Comparison of ENCODE assay signal across 14 mouse cellular contexts in genomic region chr7:110097106-110097793, GRCm38 (mm10). TPM values are rescaled to one million over a fixed set of nuclear protein-coding genes. Genes with fewer than 3 reads are reported as not detected.
A peak's percentile ranks its signal among the peaks of the same experiment; 100 is the strongest.
DNase-seq lines count a peak whose midpoint lies in the region; ATAC-seq and TF ChIP-seq lines count a peak whose summit lies in the region.
"Had no signal": no experiment of that assay in that cellular context is flagged by ENCODE, and none has a peak within 500 bp of the region (broad histone marks: within the 10 kb centered on the region; RNA-seq: fewer than 3 reads in every experiment).

No protein-coding gene starts in this region.

- no peaks in the 10 kb centered on the region for H3K9me3 ChIP-seq in lung, postnatal 0 days (ENCODE audit: low read length)
- H3K9me3 ChIP-seq in liver, embryonic 11.5 days (ENCODE audit: control insufficient read depth, low read length): no peaks in the 10 kb centered on the region
- H3K9me3 ChIP-seq in stomach, postnatal 0 days (ENCODE audit: control insufficient read depth, low read length): no peaks in the 10 kb centered on the region
- H3K9me3 ChIP-seq in forebrain, embryonic 10.5 days: no peaks in the 10 kb centered on the region; the same call in 1 of the 2 replicates
- H3K9me3 ChIP-seq: midbrain, embryonic 12.5 days; neural tube, embryonic 12.5 days had no signal

- no peak overlapping the region for H3K9ac ChIP-seq in lung, postnatal 0 days (replicated peaks; ENCODE audit: low read depth)
- H3K9ac ChIP-seq in liver, embryonic 11.5 days (ENCODE audit: low read depth, low read length): no peak overlapping the region
- H3K9ac ChIP-seq in stomach, postnatal 0 days (ENCODE audit: low read length): no peak overlapping the region
- H3K9ac ChIP-seq: midbrain, embryonic 12.5 days; neural tube, embryonic 12.5 days had no signal

- peak; percentile 37; the same call in 1 of the 2 replicates for ATAC-seq in lung, postnatal 0 days
- ATAC-seq in liver, embryonic 11.5 days (replicated peaks; ENCODE audit: low FRiP score): peak; percentile 38; the same call in 1 of the 2 replicates
- ATAC-seq in stomach, postnatal 0 days (ENCODE audit: low FRiP score, low TSS enrichment): peak; percentile 53

- peak; percentile 37 for DNase-seq in lung, postnatal 0 days (ENCODE audit: low spot score)
- no peak for DNase-seq in lung, postnatal 10 days
- DNase-seq in kidney, adult 18-20 months: peak; percentile 49
- DNase-seq in liver, embryonic 11.5 days (ENCODE audit: low spot score): no peak
- no peak for DNase-seq in stomach, postnatal 0 days (ENCODE audit: low spot score)
- no peak for DNase-seq in gastrocnemius, postnatal 4 days (ENCODE audit: low spot score in 2 of 2)
- DNase-seq in frontal cortex, postnatal 14 days (ENCODE audit: low spot score in 2 of 2): no peak
- DNase-seq in forebrain, embryonic 10.5 days (ENCODE audit: extremely low spot score, low spot score): no peak
- DNase-seq: left cerebral cortex, postnatal 4 days; right cerebral cortex, adult 18-20 months had no signal

- no peak overlapping the region for H3K4me2 ChIP-seq in lung, postnatal 0 days (replicated peaks; ENCODE audit: low read depth, low read length)
- peak overlapping the region; percentile 22; the same call in 1 of the 2 replicates for H3K4me2 ChIP-seq in liver, embryonic 11.5 days
- no peak overlapping the region for H3K4me2 ChIP-seq in stomach, postnatal 0 days (replicated peaks; ENCODE audit: low read depth)
- H3K4me2 ChIP-seq: midbrain, embryonic 12.5 days; neural tube, embryonic 12.5 days had no signal

- no peaks in the 10 kb centered on the region for H3K27me3 ChIP-seq in lung, postnatal 0 days (replicated peaks; ENCODE audit: insufficient read depth, low read length)
- no peaks in the 10 kb centered on the region for H3K27me3 ChIP-seq in liver, embryonic 11.5 days (replicated peaks; ENCODE audit: control insufficient read depth, insufficient read depth, low read length)
- H3K27me3 ChIP-seq in stomach, postnatal 0 days (ENCODE audit: control insufficient read depth, insufficient read depth, low read length): no peaks in the 10 kb centered on the region
- no peaks in the 10 kb centered on the region for H3K27me3 ChIP-seq in forebrain, embryonic 10.5 days (ENCODE audit: poor library complexity, severe bottlenecking)
- H3K27me3 ChIP-seq: CH12.LX; midbrain, embryonic 12.5 days; neural tube, embryonic 12.5 days had no signal

- H3K4me3 ChIP-seq in lung, postnatal 0 days (ENCODE audit: low read depth, low read length): no peak overlapping the region
- no peak overlapping the region for H3K4me3 ChIP-seq in liver, embryonic 11.5 days (ENCODE audit: low read depth, low read length)
- no peak overlapping the region for H3K4me3 ChIP-seq in stomach, postnatal 0 days (ENCODE audit: low read depth, low read length)
- no peak overlapping the region for H3K4me3 ChIP-seq in forebrain, embryonic 10.5 days
- H3K4me3 ChIP-seq: layer of hippocampus, adult 2 months; midbrain, embryonic 12.5 days; neural tube, embryonic 12.5 days had no signal

- no peaks in the 10 kb centered on the region for H3K4me1 ChIP-seq in lung, postnatal 0 days (ENCODE audit: insufficient read depth, low read depth, low read length)
- H3K4me1 ChIP-seq in liver, embryonic 11.5 days (replicated peaks; ENCODE audit: control insufficient read depth, insufficient read depth, low read length): peaks cover 13% of the 10 kb centered on the region
- no peaks in the 10 kb centered on the region for H3K4me1 ChIP-seq in stomach, postnatal 0 days (replicated peaks; ENCODE audit: control insufficient read depth, insufficient read depth)
- H3K4me1 ChIP-seq in forebrain, embryonic 10.5 days: peaks cover 12% of the 10 kb centered on the region; the same call in 1 of the 2 replicates
- H3K4me1 ChIP-seq: midbrain, embryonic 12.5 days; neural tube, embryonic 12.5 days had no signal

- WGBS in lung, postnatal 0 days: 42% methylated on average over 7 of the region's 7 CpGs
- 58% methylated on average over 7 of the region's 7 CpGs for WGBS in liver, embryonic 11.5 days
- 42% methylated on average over 7 of the region's 7 CpGs for WGBS in stomach, postnatal 0 days
- WGBS in forebrain, embryonic 10.5 days: 79% methylated on average over 7 of the region's 7 CpGs

- peaks cover 15% of the 10 kb centered on the region for H3K36me3 ChIP-seq in lung, postnatal 0 days (ENCODE audit: insufficient read depth, low read length)
- peaks cover 22% of the 10 kb centered on the region for H3K36me3 ChIP-seq in liver, embryonic 11.5 days (ENCODE audit: control insufficient read depth, insufficient read depth, low read length)
- H3K36me3 ChIP-seq in stomach, postnatal 0 days (ENCODE audit: control insufficient read depth, insufficient read depth, low read length): peaks cover 14% of the 10 kb centered on the region; the same call in 1 of the 2 replicates
- H3K36me3 ChIP-seq in forebrain, embryonic 10.5 days (replicated peaks): peaks cover 55% of the 10 kb centered on the region

- no peak for TF ChIP-seq EP300 in lung, postnatal 0 days (IDR thresholded peaks at IDR 0.05)
- TF ChIP-seq EP300 in stomach, postnatal 0 days (optimal IDR thresholded peaks at IDR 0.05): no peak

- TF ChIP-seq CTCF in lung, postnatal 0 days (IDR thresholded peaks at IDR 0.05): no peak
- TF ChIP-seq CTCF in stomach, postnatal 0 days (IDR thresholded peaks at IDR 0.05; ENCODE audit: low read depth): peak; percentile 18; the same call in 1 of the 2 replicates

- peak overlapping the region; percentile 47; the same call in 1 of the 2 replicates for H3K27ac ChIP-seq in lung, postnatal 0 days (ENCODE audit: low read length)
- H3K27ac ChIP-seq in liver, embryonic 11.5 days (ENCODE audit: low read depth, low read length): peak overlapping the region; percentile 48
- H3K27ac ChIP-seq in stomach, postnatal 0 days (replicated peaks): 0 out of 2 replicates have a peak overlapping the region, but pooled peaks have one; percentile 46
- no peak overlapping the region for H3K27ac ChIP-seq in forebrain, embryonic 10.5 days
- H3K27ac ChIP-seq: layer of hippocampus, adult 2 months; midbrain, embryonic 12.5 days; neural tube, embryonic 12.5 days had no signal

RNA-seq across cellular contexts. Expression of gene Wee1, which starts 24.6 kb away (rescaled TPM):
- 7.9 and 8.6 TPM in 2 replicates for polyA plus RNA-seq in lung, postnatal 0 days (2015; fragmentation: Nextera tagmentation; extraction: Ambion mirVana)
- polyA plus RNA-seq in liver, embryonic 11.5 days (2014; fragmentation: Nextera tagmentation; extraction: Ambion mirVana): 26.5 and 28.0 TPM in 2 replicates
- 14.5 and 16.6 TPM in 2 replicates for polyA plus RNA-seq in stomach, postnatal 0 days (2015; fragmentation: Nextera tagmentation; extraction: Ambion mirVana)
- total RNA-seq in gastrocnemius, postnatal 4 days (2021): 10 to 100 TPM; 11.9 to 13.5 TPM
- polyA plus RNA-seq in forebrain, embryonic 10.5 days (2016; fragmentation: Nextera tagmentation; extraction: Ambion mirVana): 28.9 and 29.0 TPM in 2 replicates

RNA-seq across cellular contexts. Expression of gene Zfp143, which starts 36.2 kb away (rescaled TPM):
- polyA plus RNA-seq in lung, postnatal 0 days (2015; fragmentation: Nextera tagmentation; extraction: Ambion mirVana): 10.6 and 12.1 TPM in 2 replicates
- polyA plus RNA-seq in liver, embryonic 11.5 days (2014; fragmentation: Nextera tagmentation; extraction: Ambion mirVana): 16.8 and 19.5 TPM in 2 replicates
- polyA plus RNA-seq in stomach, postnatal 0 days (2015; fragmentation: Nextera tagmentation; extraction: Ambion mirVana): 6.0 and 6.4 TPM in 2 replicates
- 10 to 100 TPM in 1 of 2 experiments, 1 to 10 TPM in 1; 6.8 to 10.1 TPM for total RNA-seq in gastrocnemius, postnatal 4 days (2021)
- polyA plus RNA-seq in forebrain, embryonic 10.5 days (2016; fragmentation: Nextera tagmentation; extraction: Ambion mirVana): 28.1 and 30.0 TPM in 2 replicates

Comparison
In these comparisons a context has a peak if more than half of its experiments do, and no peak if none do; other contexts are left out.
1. DNase-seq: peak in lung, postnatal 0 days (single experiment) and kidney, adult 18-20 months (single experiment); none in lung, postnatal 10 days (single experiment), liver, embryonic 11.5 days (single experiment), stomach, postnatal 0 days (single experiment), gastrocnemius, postnatal 4 days (0 of 2), frontal cortex, postnatal 14 days (0 of 2) and forebrain, embryonic 10.5 days (single experiment).
2. Peak in every context shown above with its lines, with median percentiles within 50 percentile points of each other: ATAC-seq.